ENCODE assay signal across 11 mouse cellular contexts in genomic region chr16:28104255-28105076, GRCm38 (mm10).
DNase-seq lines count a peak whose midpoint lies in the region; ATAC-seq and TF ChIP-seq lines count a peak whose summit lies in the region.
"Had no signal": no experiment of that assay in that cellular context is flagged by ENCODE, and none has a peak within 500 bp of the region (broad histone marks: within the 10 kb centered on the region; RNA-seq: fewer than 3 reads in every experiment).

No protein-coding gene starts in this region.

- no peak for TF ChIP-seq CTCF in lung, embryonic 14.5 days (IDR thresholded peaks at IDR 0.05; ENCODE audit: low read depth)
- TF ChIP-seq CTCF in lung, adult 2 months (IDR thresholded peaks at IDR 0.05; ENCODE audit: insufficient read depth, low read length) = no peak
- TF ChIP-seq CTCF in thymus, adult 2 months (IDR thresholded peaks at IDR 0.05; ENCODE audit: borderline replicate concordance, control insufficient read depth, extremely low read depth, insufficient read depth, low read length, poor library complexity) = no peak

- TF ChIP-seq POLR2A in lung, adult 2 months (IDR thresholded peaks at IDR 0.05; ENCODE audit: borderline replicate concordance, extremely low read depth, low read depth, low read length) = no peak
- no peak for TF ChIP-seq POLR2A in thymus, adult 2 months (IDR thresholded peaks at IDR 0.05; ENCODE audit: control insufficient read depth, extremely low read depth, insufficient read depth, low read length, poor library complexity)

- H3K4me2 ChIP-seq in lung, embryonic 14.5 days = no peak overlapping the region
- H3K4me2 ChIP-seq in forebrain, embryonic 12.5 days = no peak overlapping the region
- H3K4me2 ChIP-seq in midbrain, embryonic 11.5 days = no peak overlapping the region
- H3K4me2 ChIP-seq: embryonic facial prominence, embryonic 15.5 days; liver, embryonic 12.5 days; neural tube, embryonic 13.5 days had no signal

- H3K4me3 ChIP-seq in lung, embryonic 14.5 days (ENCODE audit: low read depth, low read length) = no peak overlapping the region
- H3K4me3 ChIP-seq in lung, adult 2 months (replicated peaks; ENCODE audit: extremely low read depth, low read depth, low read length) = no peak overlapping the region
- no peak overlapping the region for H3K4me3 ChIP-seq in forebrain, embryonic 12.5 days (replicated peaks)
- H3K4me3 ChIP-seq in midbrain, embryonic 11.5 days (ENCODE audit: low read depth, low read length) = no peak overlapping the region
- H3K4me3 ChIP-seq in thymus, adult 2 months (ENCODE audit: control insufficient read depth, insufficient read depth, low read length) = no peak overlapping the region
- H3K4me3 ChIP-seq: embryonic facial prominence, embryonic 15.5 days; liver, embryonic 12.5 days; neural tube, embryonic 13.5 days had no signal

- no peak overlapping the region for H3K9ac ChIP-seq in lung, embryonic 14.5 days
- no peak overlapping the region for H3K9ac ChIP-seq in forebrain, embryonic 12.5 days
- no peak overlapping the region for H3K9ac ChIP-seq in midbrain, embryonic 11.5 days (ENCODE audit: low read length)
- H3K9ac ChIP-seq: embryonic facial prominence, embryonic 15.5 days; liver, embryonic 12.5 days; neural tube, embryonic 13.5 days had no signal

- peak; percentile 67 for DNase-seq in lung, embryonic 14.5 days
- no peak for DNase-seq in lung, adult 2 months
- DNase-seq in embryo, embryonic 10.5 days (ENCODE audit: low spot score) = peak; percentile 63
- no peak for DNase-seq in midbrain, embryonic 11.5 days (ENCODE audit: low spot score, missing footprints)
- no peak for DNase-seq in T-cell, adult 2 months (ENCODE audit: low spot score)
- DNase-seq in thymus, adult 2 months = no peak

- H3K4me1 ChIP-seq in lung, embryonic 14.5 days (ENCODE audit: insufficient read depth) = peaks cover 7% of the 10 kb centered on the region
- H3K4me1 ChIP-seq in lung, adult 2 months (ENCODE audit: control insufficient read depth, insufficient read depth, low read length) = no peaks in the 10 kb centered on the region
- H3K4me1 ChIP-seq in forebrain, embryonic 12.5 days = peaks cover 14% of the 10 kb centered on the region
- peaks cover 8% of the 10 kb centered on the region; the same call in 1 of the 2 replicates for H3K4me1 ChIP-seq in midbrain, embryonic 11.5 days (ENCODE audit: control insufficient read depth, insufficient read depth, low read length)
- H3K4me1 ChIP-seq in thymus, adult 2 months (replicated peaks; ENCODE audit: control insufficient read depth, insufficient read depth, low read length) = no peaks in the 10 kb centered on the region
- H3K4me1 ChIP-seq: embryonic facial prominence, embryonic 15.5 days; liver, embryonic 12.5 days had no signal

- peak; percentile 88 for ATAC-seq in lung, embryonic 14.5 days (ENCODE audit: insufficient read depth)
- peak; percentile 33; the same call in 1 of the 2 replicates for ATAC-seq in forebrain, embryonic 12.5 days (ENCODE audit: low FRiP score)
- peak; percentile 86 for ATAC-seq in midbrain, embryonic 11.5 days (ENCODE audit: low FRiP score)
- no peak for ATAC-seq in monocyte, adult 5-6 weeks (replicated peaks; ENCODE audit: insufficient number of reproducible peaks, low FRiP score, low TSS enrichment, poor library complexity, severe bottlenecking)
- ATAC-seq: liver, embryonic 12.5 days had no signal

- H3K27ac ChIP-seq in lung, embryonic 14.5 days (ENCODE audit: low read depth) = no peak overlapping the region
- no peak overlapping the region for H3K27ac ChIP-seq in forebrain, embryonic 12.5 days
- no peak overlapping the region for H3K27ac ChIP-seq in midbrain, embryonic 11.5 days (ENCODE audit: low read depth, low read length)
- no peak overlapping the region for H3K27ac ChIP-seq in thymus, adult 2 months (ENCODE audit: control insufficient read depth, insufficient read depth, low read length)
- H3K27ac ChIP-seq: embryonic facial prominence, embryonic 15.5 days; liver, embryonic 12.5 days; neural tube, embryonic 13.5 days had no signal

- 31% methylated on average over 9 of the region's 9 CpGs for WGBS in lung, embryonic 14.5 days
- 37% methylated on average over 9 of the region's 9 CpGs for WGBS in lung, adult 2 months
- WGBS in forebrain, embryonic 12.5 days = 73% methylated on average over 9 of the region's 9 CpGs
- 50% methylated on average over 9 of the region's 9 CpGs for WGBS in midbrain, embryonic 11.5 days
- 66% methylated on average over 9 of the region's 9 CpGs for whole genome bisulfite sequencing in thymus, adult 2 months

- H3K27me3 ChIP-seq in lung, embryonic 14.5 days (ENCODE audit: insufficient read depth, low read length) = no peaks in the 10 kb centered on the region
- no peaks in the 10 kb centered on the region for H3K27me3 ChIP-seq in forebrain, embryonic 12.5 days
- no peaks in the 10 kb centered on the region for H3K27me3 ChIP-seq in midbrain, embryonic 11.5 days (ENCODE audit: control insufficient read depth, insufficient read depth, low read length)
- H3K27me3 ChIP-seq in thymus, adult 2 months (ENCODE audit: control insufficient read depth, insufficient read depth, low read length) = no peaks in the 10 kb centered on the region
- H3K27me3 ChIP-seq: embryonic facial prominence, embryonic 15.5 days; liver, embryonic 12.5 days; neural tube, embryonic 13.5 days had no signal

- H3K9me3 ChIP-seq in lung, embryonic 14.5 days (ENCODE audit: low read depth, low read length) = no peaks in the 10 kb centered on the region
- H3K9me3 ChIP-seq in forebrain, embryonic 12.5 days = no peaks in the 10 kb centered on the region
- H3K9me3 ChIP-seq in midbrain, embryonic 11.5 days (ENCODE audit: control insufficient read depth, low read length) = no peaks in the 10 kb centered on the region
- H3K9me3 ChIP-seq: embryonic facial prominence, embryonic 15.5 days; liver, embryonic 12.5 days; neural tube, embryonic 13.5 days had no signal

- H3K36me3 ChIP-seq in lung, embryonic 14.5 days (ENCODE audit: insufficient read depth) = no peaks in the 10 kb centered on the region
- no peaks in the 10 kb centered on the region for H3K36me3 ChIP-seq in forebrain, embryonic 12.5 days (replicated peaks)
- H3K36me3 ChIP-seq in midbrain, embryonic 11.5 days (ENCODE audit: control insufficient read depth, insufficient read depth, low read length) = no peaks in the 10 kb centered on the region
- no peaks in the 10 kb centered on the region for H3K36me3 ChIP-seq in thymus, adult 2 months (ENCODE audit: control insufficient read depth, insufficient read depth, low read length)
- H3K36me3 ChIP-seq: embryonic facial prominence, embryonic 15.5 days; liver, embryonic 12.5 days; neural tube, embryonic 13.5 days had no signal

Comparison
In these comparisons a context has a peak if more than half of its experiments do, and no peak if none do; other contexts are left out.
1. DNase-seq: peak in lung, embryonic 14.5 days (single experiment) and embryo, embryonic 10.5 days (single experiment); none in lung, adult 2 months (single experiment), midbrain, embryonic 11.5 days (single experiment), T-cell, adult 2 months (single experiment) and thymus, adult 2 months (single experiment).